ENCODE assay signal across 9 mouse cellular contexts in the genomic region with DNA sequence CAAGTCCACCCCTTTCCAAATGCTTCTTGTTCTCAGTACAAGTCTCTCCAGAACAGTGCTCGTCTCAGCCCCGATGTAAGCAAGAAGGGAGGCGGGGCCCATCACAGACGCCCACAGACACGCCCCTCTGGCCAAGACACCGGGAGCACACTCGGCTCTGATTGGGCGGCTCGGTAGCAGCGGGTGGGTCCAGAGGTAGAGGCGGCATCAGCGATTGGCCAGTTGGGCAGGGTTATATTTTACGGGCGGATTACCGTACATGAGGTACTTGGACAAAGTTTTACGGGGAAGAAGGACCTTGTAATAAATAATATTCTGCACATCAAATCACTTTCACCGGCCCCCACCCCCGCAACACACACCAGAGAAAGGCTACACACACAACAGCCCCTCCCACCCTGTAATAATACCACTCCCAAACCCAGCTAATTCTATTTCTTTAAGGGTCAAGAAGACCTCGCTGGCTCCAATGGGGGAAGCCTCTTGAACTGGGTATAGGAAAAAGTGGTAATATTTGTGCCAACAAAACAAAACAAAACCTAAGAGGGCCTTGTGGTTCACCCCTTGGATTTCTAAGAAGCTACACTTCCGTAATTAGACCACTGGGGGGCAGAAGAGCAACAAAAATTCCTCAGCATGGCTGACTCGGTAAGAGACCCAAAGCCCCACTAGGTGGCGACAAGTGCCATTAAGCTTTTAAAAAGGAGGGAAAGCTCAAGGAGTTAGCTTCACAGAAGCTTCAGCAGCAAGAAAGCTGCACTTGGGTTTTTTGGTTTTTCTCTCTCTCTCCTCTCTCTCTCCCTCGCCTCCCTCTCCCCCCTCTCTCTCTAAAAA. TPM values are rescaled to one million over a fixed set of nuclear protein-coding genes. Genes with fewer than 3 reads are reported as not detected.
DNase-seq lines count a peak whose midpoint lies in the region; ATAC-seq and TF ChIP-seq lines count a peak whose summit lies in the region.
"Had no signal": no experiment of that assay in that cellular context is flagged by ENCODE, and none has a peak within 500 bp of the region (broad histone marks: within the 10 kb centered on the region; RNA-seq: fewer than 3 reads in every experiment).

No protein-coding gene starts in this region.

- no peaks in the 10 kb centered on the region for H3K9me3 ChIP-seq in forebrain, embryonic 11.5 days (ENCODE audit: control insufficient read depth, low read length)
- no peaks in the 10 kb centered on the region for H3K9me3 ChIP-seq in liver, postnatal 0 days (ENCODE audit: low read length)
- H3K9me3 ChIP-seq in neural tube, embryonic 14.5 days (ENCODE audit: control insufficient read depth, low read length), result no peaks in the 10 kb centered on the region

- 0 out of 2 replicates have a peak, but pooled peaks have one; percentile 30 for TF ChIP-seq EP300 in liver, postnatal 0 days (IDR thresholded peaks at IDR 0.05; ENCODE audit: low read depth)

- 0 out of 2 replicates have a peak overlapping the region, but pooled peaks have one; percentile 16 for H3K9ac ChIP-seq in forebrain, embryonic 11.5 days (ENCODE audit: low read length)
- H3K9ac ChIP-seq in liver, postnatal 0 days (replicated peaks), result no peak overlapping the region
- no peak overlapping the region for H3K9ac ChIP-seq in neural tube, embryonic 14.5 days (replicated peaks; ENCODE audit: low read depth, low read length)

- H3K36me3 ChIP-seq in forebrain, embryonic 11.5 days (ENCODE audit: control insufficient read depth, insufficient read depth, low read length), result peaks cover 25% of the 10 kb centered on the region
- peaks cover 72% of the 10 kb centered on the region for H3K36me3 ChIP-seq in liver, postnatal 0 days (replicated peaks; ENCODE audit: insufficient read depth, low read length)
- H3K36me3 ChIP-seq in neural tube, embryonic 14.5 days (ENCODE audit: control insufficient read depth, insufficient read depth, low read length), result peaks cover 52% of the 10 kb centered on the region

- H3K27ac ChIP-seq in forebrain, embryonic 11.5 days (ENCODE audit: low read depth, low read length), result 0 out of 2 replicates have a peak overlapping the region, but pooled peaks have one; percentile 34
- 0 out of 2 replicates have a peak overlapping the region, but pooled peaks have one; percentile 22 for H3K27ac ChIP-seq in liver, postnatal 0 days (ENCODE audit: low read depth)
- no peak overlapping the region for H3K27ac ChIP-seq in neural tube, embryonic 14.5 days (ENCODE audit: low read depth, low read length)
- H3K27ac ChIP-seq: macrophage had no signal

- peak; percentile 40; the same call in 1 of the 2 replicates for ATAC-seq in forebrain, embryonic 11.5 days (replicated peaks; ENCODE audit: low FRiP score)
- peak; percentile 75 for ATAC-seq in liver, postnatal 0 days
- ATAC-seq in neural tube, embryonic 14.5 days (ENCODE audit: low read depth), result peak; percentile 38

- H3K4me2 ChIP-seq in forebrain, embryonic 11.5 days (ENCODE audit: low read depth, low read length, severe bottlenecking), result peak overlapping the region; percentile 8; the same call in 1 of the 2 replicates
- no peak overlapping the region for H3K4me2 ChIP-seq in liver, postnatal 0 days (ENCODE audit: low read depth, low read length)
- H3K4me2 ChIP-seq in neural tube, embryonic 14.5 days (ENCODE audit: low read depth, low read length), result peak overlapping the region; percentile 6; the same call in 1 of the 2 replicates

- TF ChIP-seq CTCF in liver, postnatal 0 days (IDR thresholded peaks at IDR 0.05; ENCODE audit: low read depth), result peak; percentile 99

- no peaks in the 10 kb centered on the region for H3K27me3 ChIP-seq in forebrain, embryonic 11.5 days (ENCODE audit: control insufficient read depth, insufficient read depth, low read length)
- no peaks in the 10 kb centered on the region for H3K27me3 ChIP-seq in liver, postnatal 0 days (ENCODE audit: insufficient read depth, low read length)
- H3K27me3 ChIP-seq in neural tube, embryonic 14.5 days (ENCODE audit: control insufficient read depth, insufficient read depth, low read length), result no peaks in the 10 kb centered on the region

- intact Hi-C loops in heart, postnatal 25 days (cut with DNase I), result loop anchor here (2.0 to 5.0 kb wide), 2 partner anchors 36 to 50 kb away; partner anchors contain the start of genes 1700123O20Rik and Acin1

- 69% methylated on average over 23 of the region's 23 CpGs for WGBS in forebrain, embryonic 11.5 days
- 39% methylated on average over 23 of the region's 23 CpGs for WGBS in large intestine, adult 2 months
- WGBS in liver, postnatal 0 days (ENCODE audit: insufficient replicate concordance), result 62% methylated on average over 23 of the region's 23 CpGs
- 69% methylated on average over 23 of the region's 23 CpGs for WGBS in neural tube, embryonic 14.5 days

- DNase-seq in ES-CJ7 (ENCODE audit: low read depth, low spot score), result peak; percentile 94
- DNase-seq in c-Kit-positive CD71-positive TER-119-negative erythroid progenitor cells, embryonic 14.5 days (ENCODE audit: low read depth), result peak; percentile 94
- DNase-seq in forebrain, embryonic 11.5 days (ENCODE audit: low spot score), result peak; percentile 88
- DNase-seq in heart, postnatal 25 days (ENCODE audit: low spot score), result peak; percentile 53
- peak; percentile 77 for DNase-seq in large intestine, adult 2 months (ENCODE audit: low read depth, low spot score)
- peak; percentile 88 for DNase-seq in liver, postnatal 0 days
- DNase-seq in telencephalon, adult 2 months (ENCODE audit: low read depth, low spot score), result peak; percentile 92

- 0 out of 2 replicates have a peak overlapping the region, but pooled peaks have one; percentile 0 for H3K4me3 ChIP-seq in forebrain, embryonic 11.5 days (ENCODE audit: low read depth, low read length)
- H3K4me3 ChIP-seq in liver, postnatal 0 days (ENCODE audit: low read depth, low read length), result no peak overlapping the region
- H3K4me3 ChIP-seq in neural tube, embryonic 14.5 days (ENCODE audit: low read depth, low read length), result no peak overlapping the region

- H3K4me1 ChIP-seq in forebrain, embryonic 11.5 days (replicated peaks; ENCODE audit: control insufficient read depth, insufficient read depth, low read length), result peaks cover 12% of the 10 kb centered on the region
- H3K4me1 ChIP-seq in liver, postnatal 0 days (ENCODE audit: insufficient read depth), result peaks cover 17% of the 10 kb centered on the region
- H3K4me1 ChIP-seq in neural tube, embryonic 14.5 days (ENCODE audit: control insufficient read depth, insufficient read depth, low read length), result peaks cover 24% of the 10 kb centered on the region

RNA-seq across cellular contexts. Expression of gene Cdh24, which starts 9.7 kb away (rescaled TPM):
- polyA plus RNA-seq in forebrain, embryonic 11.5 days (2014; fragmentation: Nextera tagmentation; extraction: Ambion mirVana), result 10.5 and 12.3 TPM in 2 replicates
- total RNA-seq in heart, postnatal 25 days (2021), result under 1 TPM; 0.31 to 0.39 TPM
- 3.2 and 4.4 TPM in 2 replicates for polyA plus RNA-seq in large intestine, adult 2 months (2012; rRNA removed)
- polyA plus RNA-seq in liver, postnatal 0 days (2015; fragmentation: Nextera tagmentation; extraction: Ambion mirVana), result 0.09 and 0.11 TPM in 2 replicates
- polyA plus RNA-seq in neural tube, embryonic 14.5 days (2014; fragmentation: Nextera tagmentation; extraction: Ambion mirVana), result 9.2 and 12.5 TPM in 2 replicates

RNA-seq across cellular contexts. Expression of gene Gm17606, which starts 10.1 kb away (rescaled TPM):
- polyA plus RNA-seq in forebrain, embryonic 11.5 days (2014; fragmentation: Nextera tagmentation; extraction: Ambion mirVana), result not detected in 2 replicates
- total RNA-seq in heart, postnatal 25 days (2021), result not detected
- polyA plus RNA-seq in large intestine, adult 2 months (2012; rRNA removed), result not detected in 2 replicates
- not detected in 2 replicates for polyA plus RNA-seq in liver, postnatal 0 days (2015; fragmentation: Nextera tagmentation; extraction: Ambion mirVana)
- polyA plus RNA-seq in neural tube, embryonic 14.5 days (2014; fragmentation: Nextera tagmentation; extraction: Ambion mirVana), result not detected in 2 replicates
- polyA plus RNA-seq: macrophage had no signal

RNA-seq across cellular contexts. Expression of gene Psmb11, which starts 29.6 kb away (rescaled TPM):
- polyA plus RNA-seq in forebrain, embryonic 11.5 days (2014; fragmentation: Nextera tagmentation; extraction: Ambion mirVana), result 0.05 TPM in 1 of 2 replicates, not detected in the other
- not detected for total RNA-seq in heart, postnatal 25 days (2021)
- polyA plus RNA-seq in large intestine, adult 2 months (2012; rRNA removed), result not detected in 2 replicates
- not detected in 2 replicates for polyA plus RNA-seq in liver, postnatal 0 days (2015; fragmentation: Nextera tagmentation; extraction: Ambion mirVana)
- 0.05 and 0.26 TPM in 2 replicates for polyA plus RNA-seq in neural tube, embryonic 14.5 days (2014; fragmentation: Nextera tagmentation; extraction: Ambion mirVana)
- polyA plus RNA-seq: macrophage had no signal

RNA-seq across cellular contexts. Expression of gene Psmb5, which starts 33.0 kb away (rescaled TPM):
- polyA plus RNA-seq in forebrain, embryonic 11.5 days (2014; fragmentation: Nextera tagmentation; extraction: Ambion mirVana), result 414 and 455 TPM in 2 replicates
- total RNA-seq in heart, postnatal 25 days (2021), result 100 to 1,000 TPM; 195 to 201 TPM
- 182 and 183 TPM in 2 replicates for polyA plus RNA-seq in large intestine, adult 2 months (2012; rRNA removed)
- polyA plus RNA-seq in liver, postnatal 0 days (2015; fragmentation: Nextera tagmentation; extraction: Ambion mirVana), result 148 and 157 TPM in 2 replicates
- 428 and 435 TPM in 2 replicates for polyA plus RNA-seq in neural tube, embryonic 14.5 days (2014; fragmentation: Nextera tagmentation; extraction: Ambion mirVana)

RNA-seq across cellular contexts. Expression of gene 1700123O20Rik, which starts 35.2 kb away (rescaled TPM):
- 89.9 and 94.4 TPM in 2 replicates for polyA plus RNA-seq in forebrain, embryonic 11.5 days (2014; fragmentation: Nextera tagmentation; extraction: Ambion mirVana)
- total RNA-seq in heart, postnatal 25 days (2021), result 10 to 100 TPM; 15.5 to 16.0 TPM
- 59.2 and 60.6 TPM in 2 replicates for polyA plus RNA-seq in large intestine, adult 2 months (2012; rRNA removed)
- polyA plus RNA-seq in liver, postnatal 0 days (2015; fragmentation: Nextera tagmentation; extraction: Ambion mirVana), result 50.9 and 53.3 TPM in 2 replicates
- polyA plus RNA-seq in neural tube, embryonic 14.5 days (2014; fragmentation: Nextera tagmentation; extraction: Ambion mirVana), result 77.4 and 79.8 TPM in 2 replicates
